Mouse (Mus musculus): ENCODE data around the gene Tff3. TPM values are rescaled to one million over a fixed set of nuclear protein-coding genes. Genes with fewer than 3 reads are reported as not detected.

The Tff3 gene
- not detected for polyA plus RNA-seq (2017; shearing (Covaris generic))

DNA sequence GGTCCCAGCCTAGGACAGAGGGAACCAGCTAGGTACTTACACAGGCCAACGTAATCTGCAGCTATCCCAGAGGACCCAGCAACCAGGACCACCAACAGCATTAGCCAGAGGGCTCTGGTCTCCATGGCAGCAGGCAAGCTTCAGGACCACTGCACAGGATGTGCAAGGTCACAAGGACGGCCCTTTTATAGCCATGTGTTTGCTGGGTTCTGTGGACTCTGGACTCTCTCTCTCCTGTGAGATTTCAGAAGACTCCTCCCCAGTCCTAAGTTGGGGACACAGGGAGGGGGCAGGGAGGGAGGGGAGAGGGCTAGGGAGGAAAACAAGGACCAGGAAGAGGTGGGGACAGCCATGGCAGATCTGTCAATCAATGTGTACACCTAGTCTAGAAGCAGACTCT is at the start of gene Tff3:
Gene Tff3 (minus strand): TSS at position 195 of the 400 bp plus-strand sequence.

DNA sequence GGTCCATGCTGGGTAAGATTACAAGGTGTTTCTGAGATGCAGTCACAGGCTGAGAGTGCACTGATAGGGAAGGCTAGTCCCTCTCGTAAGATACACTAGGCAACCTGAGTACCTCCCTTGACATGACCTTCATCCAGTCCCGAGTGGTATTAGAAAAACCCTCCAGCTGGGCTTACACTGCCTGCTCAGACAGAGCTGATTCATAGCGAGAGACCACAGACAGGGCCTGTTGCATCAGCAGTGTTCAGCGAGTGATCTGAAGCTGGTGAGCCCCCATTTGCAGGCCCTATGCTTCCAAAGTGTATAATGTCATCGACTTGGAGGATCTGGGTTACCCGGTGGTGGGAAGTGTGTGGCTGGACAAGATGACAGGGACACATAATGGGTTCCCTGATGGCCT is 35.7 kb upstream of the Tff3 start, which contains the start of gene Tff1:
Gene Tff1 (minus strand): TSS at position 151 of the 400 bp plus-strand sequence.

DNA sequence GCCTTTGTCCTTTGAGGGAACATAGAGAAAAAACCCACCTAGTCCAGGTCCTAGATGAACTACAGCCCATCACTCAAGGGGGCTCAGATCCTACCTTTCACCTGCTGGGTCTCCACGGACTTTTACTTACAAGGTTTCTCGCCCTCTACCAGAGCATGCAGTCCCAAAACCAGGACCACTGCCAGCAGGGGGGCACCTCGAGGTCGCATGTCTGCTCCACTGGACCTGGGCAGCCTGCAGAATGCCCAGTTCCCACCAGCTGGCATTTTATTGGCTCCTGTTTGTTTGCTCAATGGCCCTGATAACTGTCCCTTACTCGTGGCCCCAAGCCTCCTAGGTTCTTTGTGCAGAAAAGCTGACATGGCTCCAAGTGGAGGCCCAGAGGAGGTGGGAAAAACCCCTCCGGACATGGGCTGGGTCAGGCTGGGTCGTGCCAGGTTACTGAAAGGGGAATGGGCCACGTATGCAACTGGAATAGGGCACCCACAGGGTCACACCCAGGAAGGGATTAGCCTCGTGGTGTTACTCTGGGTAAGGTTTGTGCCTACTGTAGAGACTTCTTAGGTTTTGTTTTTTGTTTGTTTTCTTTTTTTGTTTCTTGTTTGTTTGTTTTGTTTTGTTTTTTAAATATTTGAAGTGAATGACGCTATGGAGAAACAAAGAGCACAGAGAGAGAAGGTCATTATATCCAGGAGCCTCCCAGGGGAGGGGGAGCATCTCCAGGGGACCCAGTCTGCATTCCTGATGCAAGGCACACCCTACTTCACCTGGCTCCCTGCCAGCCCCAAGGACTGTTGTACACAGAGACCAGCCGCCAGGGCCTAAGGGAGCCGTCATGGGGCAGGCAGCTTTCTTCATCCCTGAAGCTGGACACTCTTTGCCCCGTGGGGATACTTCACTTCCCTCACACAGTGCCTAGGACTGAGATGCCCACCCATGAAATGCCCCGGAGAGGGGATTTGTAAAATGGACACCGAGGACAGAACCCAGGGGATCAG is 14.9 kb upstream of the Tff3 start, which contains the start of gene Tff2:
Gene Tff2 (minus strand): TSS at position 243 of the 998 bp plus-strand sequence.

Other genes with a start within 250 kb of the Tff3 start
- 0.12 TPM for gene Glp1r, start 227.8 kb downstream of the Tff3 start, polyA plus RNA-seq (2017; shearing (Covaris generic))
- not detected for gene Umodl1, start 175.0 kb downstream of the Tff3 start, polyA plus RNA-seq (2017; shearing (Covaris generic))
- 50.7 TPM for gene Abcg1, start 72.0 kb downstream of the Tff3 start, polyA plus RNA-seq (2017; shearing (Covaris generic))
- gene Tff2, start 14.6 kb upstream of the Tff3 start, polyA plus RNA-seq (2017; shearing (Covaris generic)) = not detected
- gene Tff1, start 35.6 kb upstream of the Tff3 start, polyA plus RNA-seq (2017; shearing (Covaris generic)) = not detected
- gene Tmprss3, start 69.3 kb upstream of the Tff3 start, polyA plus RNA-seq (2017; shearing (Covaris generic)) = 1.1 TPM
- 340 TPM for gene Ubash3a, start 78.2 kb upstream of the Tff3 start, polyA plus RNA-seq (2017; shearing (Covaris generic))
- gene Rsph1, start 147.7 kb upstream of the Tff3 start, polyA plus RNA-seq (2017; shearing (Covaris generic)) = 1.2 TPM
- gene Slc37a1, start 157.1 kb upstream of the Tff3 start, polyA plus RNA-seq (2017; shearing (Covaris generic)) = 45.1 TPM

Data from inflammation-experienced regulatory T-cells, adult 16 weeks (primary cell).